Mouse (Mus musculus): ENCODE measurements at regions not wholly inside any gene's neighbourhood (a gene's known extent, or its start where the extent isn't known, plus 50 kb on each side); places are given as distances from the start of the nearest gene placed in this dataset.

DNA sequence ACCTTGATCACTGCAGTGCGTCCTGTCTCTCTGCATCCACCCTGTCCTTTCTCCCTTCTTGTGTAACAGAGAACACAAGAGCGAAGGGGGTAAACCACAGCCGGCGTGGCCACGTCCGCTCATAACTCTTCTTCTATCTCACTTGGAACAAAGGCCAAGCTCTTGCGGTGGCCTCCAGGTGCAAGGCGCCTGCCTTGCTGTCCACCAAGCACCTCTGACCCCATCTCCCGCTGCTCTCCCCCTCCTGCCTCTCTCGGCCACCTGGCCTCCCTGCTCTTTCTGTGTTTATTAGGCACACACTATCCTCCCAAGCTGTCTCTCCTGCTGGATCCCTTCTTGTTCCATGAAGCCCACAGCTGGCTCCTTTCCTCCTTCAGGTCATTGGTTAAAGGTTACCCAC is 71.3 kb downstream of the Ccdc54 start:
- no peak for TF ChIP-seq CTCF (IDR thresholded peaks at IDR 0.05)
- TF ChIP-seq EP300 (IDR thresholded peaks at IDR 0.05): no peak
